Mouse (Mus musculus) lung, postnatal 14 days (tissue): ENCODE data around the gene Trmt44.

Source experiments
- DNase-seq: peaks from one replicate; pipeline ENCODE4 v3.0.0; 2021

Trmt44 gene

GRCm38 (mm10) chr5:35574653-35575599 is at the start of gene Trmt44:
Gene Trmt44 (minus strand): TSS chr5:35575070.
- peak; percentile 91 for DNase-seq

- no peak for DNase-seq
Measured at GRCm38 (mm10) chr5:35623831-35624230, 49.0 kb upstream of the Trmt44 start.

- DNase-seq: no peak
Measured at GRCm38 (mm10) chr5:35621114-35621513, 46.2 kb upstream of the Trmt44 start.

- DNase-seq: no peak
Measured at GRCm38 (mm10) chr5:35616943-35617342, 42.1 kb upstream of the Trmt44 start.

- no peak for DNase-seq
Measured at GRCm38 (mm10) chr5:35612722-35613121, 37.9 kb upstream of the Trmt44 start.

GRCm38 (mm10) chr5:35611900-35612299 is 37.0 kb upstream of the Trmt44 start:
- no peak for DNase-seq

- DNase-seq: no peak
Measured at GRCm38 (mm10) chr5:35611170-35611569, 36.3 kb upstream of the Trmt44 start.

- no peak for DNase-seq
Measured at GRCm38 (mm10) chr5:35610381-35610780, 35.5 kb upstream of the Trmt44 start.

- DNase-seq: no peak
Measured at GRCm38 (mm10) chr5:35609971-35610370, 35.1 kb upstream of the Trmt44 start.

- peak; percentile 35 for DNase-seq
Measured at GRCm38 (mm10) chr5:35609381-35609780, 34.5 kb upstream of the Trmt44 start.

- no peak for DNase-seq
Measured at GRCm38 (mm10) chr5:35608559-35608958, 33.7 kb upstream of the Trmt44 start.

- DNase-seq: peak; percentile 53
Measured at GRCm38 (mm10) chr5:35607784-35608183, 32.9 kb upstream of the Trmt44 start.

GRCm38 (mm10) chr5:35606800-35607199 is 31.9 kb upstream of the Trmt44 start:
- DNase-seq: no peak

- DNase-seq: no peak
Measured at GRCm38 (mm10) chr5:35605355-35605754, 30.5 kb upstream of the Trmt44 start.

- no peak for DNase-seq
Measured at GRCm38 (mm10) chr5:35601526-35601925, 26.7 kb upstream of the Trmt44 start.

GRCm38 (mm10) chr5:35600233-35600632 is 25.4 kb upstream of the Trmt44 start:
- DNase-seq: no peak

- peak; percentile 38 for DNase-seq
Measured at GRCm38 (mm10) chr5:35596169-35597160, 21.6 kb upstream of the Trmt44 start.

GRCm38 (mm10) chr5:35595706-35596105 is 20.8 kb upstream of the Trmt44 start:
- peak; percentile 80 for DNase-seq

- DNase-seq: no peak
Measured at GRCm38 (mm10) chr5:35594768-35595167, 19.9 kb upstream of the Trmt44 start.

- no peak for DNase-seq
Measured at GRCm38 (mm10) chr5:35593272-35593671, 18.4 kb upstream of the Trmt44 start.

GRCm38 (mm10) chr5:35592824-35593223 is 18.0 kb upstream of the Trmt44 start:
- no peak for DNase-seq

- DNase-seq: no peak
Measured at GRCm38 (mm10) chr5:35592081-35592736, 17.3 kb upstream of the Trmt44 start.

GRCm38 (mm10) chr5:35591497-35591896 is 16.6 kb upstream of the Trmt44 start:
- DNase-seq: no peak
